Comparison of ENCODE assay signal across 15 mouse cellular contexts in the genomic region with DNA sequence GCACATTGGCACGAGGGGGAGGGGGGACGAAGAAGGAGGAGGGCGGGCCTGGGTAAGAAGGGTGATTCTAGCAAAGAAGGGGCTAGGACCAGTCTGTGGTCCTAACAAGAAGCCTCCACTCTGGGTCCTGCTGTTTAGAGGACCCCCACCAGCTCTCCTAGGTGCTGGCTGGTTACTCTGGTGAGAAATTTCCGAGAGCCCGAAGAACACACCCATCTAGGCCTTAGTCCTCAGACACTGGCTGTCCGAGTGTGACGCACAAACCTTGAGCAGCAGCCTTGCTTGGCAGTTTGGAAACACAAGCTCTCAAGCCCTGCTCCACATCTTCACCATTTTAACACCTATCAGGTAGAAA.
DNase-seq lines count a peak whose midpoint lies in the region; ATAC-seq and TF ChIP-seq lines count a peak whose summit lies in the region.
"Had no signal": no experiment of that assay in that cellular context is flagged by ENCODE, and none has a peak within 500 bp of the region (broad histone marks: within the 10 kb centered on the region; RNA-seq: fewer than 3 reads in every experiment).

No protein-coding gene starts in this region.

- DNase-seq in heart, embryonic 10.5 days (ENCODE audit: low spot score), result peak; percentile 53
- no peak for DNase-seq in heart, postnatal 10 days
- no peak for DNase-seq in midbrain, embryonic 10.5 days (ENCODE audit: low spot score)
- no peak for DNase-seq in hindbrain, postnatal 0 days (ENCODE audit: low spot score)
- no peak for DNase-seq in right cerebral cortex, postnatal 36 days (ENCODE audit: low spot score in 2 of 2)
- no peak for DNase-seq in MN1 (ENCODE audit: low spot score)
- DNase-seq: adrenal gland, postnatal 25 days; cerebellum, postnatal 14 days; kidney, postnatal 4 days; right cerebral cortex, postnatal 14 days; thymus, postnatal 25 days had no signal

- H3K9ac ChIP-seq in midbrain, embryonic 16.5 days (ENCODE audit: low read depth, low read length), result no peak overlapping the region
- H3K9ac ChIP-seq in hindbrain, postnatal 0 days (replicated peaks; ENCODE audit: low read length), result no peak overlapping the region
- H3K9ac ChIP-seq in stomach, embryonic 15.5 days, result no peak overlapping the region
- H3K9ac ChIP-seq: liver, embryonic 15.5 days had no signal

- no peaks in the 10 kb centered on the region for H3K9me3 ChIP-seq in heart, embryonic 10.5 days
- H3K9me3 ChIP-seq in midbrain, embryonic 10.5 days (replicated peaks), result peaks cover 4% of the 10 kb centered on the region
- no peaks in the 10 kb centered on the region for H3K9me3 ChIP-seq in midbrain, embryonic 16.5 days (replicated peaks; ENCODE audit: control insufficient read depth, low read length, poor library complexity, severe bottlenecking)
- H3K9me3 ChIP-seq in hindbrain, postnatal 0 days (ENCODE audit: low read length), result no peaks in the 10 kb centered on the region
- H3K9me3 ChIP-seq in stomach, embryonic 15.5 days, result no peaks in the 10 kb centered on the region; the same call in 1 of the 2 replicates
- H3K9me3 ChIP-seq: liver, embryonic 15.5 days had no signal

- H3K4me2 ChIP-seq in midbrain, embryonic 16.5 days (ENCODE audit: low read length), result no peak overlapping the region
- peak overlapping the region; percentile 93 for H3K4me2 ChIP-seq in hindbrain, postnatal 0 days (ENCODE audit: low read depth, low read length)
- peak overlapping the region; percentile 90 for H3K4me2 ChIP-seq in stomach, embryonic 15.5 days
- H3K4me2 ChIP-seq: liver, embryonic 15.5 days had no signal

- H3K4me3 ChIP-seq in heart, embryonic 10.5 days, result no peak overlapping the region
- H3K4me3 ChIP-seq in midbrain, embryonic 10.5 days, result peak overlapping the region; percentile 64
- H3K4me3 ChIP-seq in midbrain, embryonic 16.5 days (ENCODE audit: low read depth, low read length), result no peak overlapping the region
- H3K4me3 ChIP-seq in hindbrain, postnatal 0 days (ENCODE audit: low read length), result no peak overlapping the region
- no peak overlapping the region for H3K4me3 ChIP-seq in stomach, embryonic 15.5 days (replicated peaks)
- H3K4me3 ChIP-seq: liver, embryonic 15.5 days; megakaryocyte, embryonic 14.5 days had no signal

- 58% methylated on average over 7 of the region's 7 CpGs for WGBS in heart, embryonic 10.5 days
- 53% methylated on average over 7 of the region's 7 CpGs for WGBS in midbrain, embryonic 10.5 days
- 45% methylated on average over 7 of the region's 7 CpGs for WGBS in midbrain, embryonic 16.5 days
- WGBS in hindbrain, postnatal 0 days, result 59% methylated on average over 7 of the region's 7 CpGs
- 48% methylated on average over 7 of the region's 7 CpGs for WGBS in stomach, embryonic 15.5 days

- intact Hi-C loops in heart, postnatal 10 days (cut with DNase I), result no loop called here

- no peak for TF ChIP-seq CTCF in hindbrain, postnatal 0 days (IDR thresholded peaks at IDR 0.05; ENCODE audit: low read depth)

- no peaks in the 10 kb centered on the region for H3K36me3 ChIP-seq in heart, embryonic 10.5 days
- H3K36me3 ChIP-seq in midbrain, embryonic 10.5 days, result no peaks in the 10 kb centered on the region
- no peaks in the 10 kb centered on the region for H3K36me3 ChIP-seq in midbrain, embryonic 16.5 days (ENCODE audit: control insufficient read depth, insufficient read depth, low read length)
- no peaks in the 10 kb centered on the region for H3K36me3 ChIP-seq in hindbrain, postnatal 0 days (ENCODE audit: insufficient read depth, low read length)
- no peaks in the 10 kb centered on the region for H3K36me3 ChIP-seq in stomach, embryonic 15.5 days
- H3K36me3 ChIP-seq: liver, embryonic 15.5 days had no signal

- ATAC-seq in midbrain, embryonic 16.5 days, result no peak
- no peak for ATAC-seq in hindbrain, postnatal 0 days
- ATAC-seq in stomach, embryonic 15.5 days (ENCODE audit: insufficient read depth, low FRiP score, low read depth), result peak; percentile 28

- H3K27ac ChIP-seq in heart, embryonic 10.5 days, result no peak overlapping the region
- H3K27ac ChIP-seq in midbrain, embryonic 10.5 days (replicated peaks), result peak overlapping the region; percentile 86
- no peak overlapping the region for H3K27ac ChIP-seq in midbrain, embryonic 16.5 days (ENCODE audit: low read length)
- no peak overlapping the region for H3K27ac ChIP-seq in hindbrain, postnatal 0 days
- peak overlapping the region; percentile 86 for H3K27ac ChIP-seq in stomach, embryonic 15.5 days
- H3K27ac ChIP-seq: liver, embryonic 15.5 days had no signal

- H3K4me1 ChIP-seq in heart, embryonic 10.5 days, result peaks cover 10% of the 10 kb centered on the region; the same call in 1 of the 2 replicates
- peaks cover 29% of the 10 kb centered on the region for H3K4me1 ChIP-seq in midbrain, embryonic 10.5 days
- H3K4me1 ChIP-seq in midbrain, embryonic 16.5 days (ENCODE audit: control insufficient read depth, insufficient read depth, low read length), result peaks cover 15% of the 10 kb centered on the region
- 0 out of 2 replicates have a peak, but pooled peaks cover 4% of the 10 kb centered on the region for H3K4me1 ChIP-seq in hindbrain, postnatal 0 days (ENCODE audit: insufficient read depth, low read length)
- H3K4me1 ChIP-seq in stomach, embryonic 15.5 days, result 0 out of 2 replicates have a peak, but pooled peaks cover 7% of the 10 kb centered on the region

- H3K27me3 ChIP-seq in heart, embryonic 10.5 days (ENCODE audit: insufficient read depth, poor library complexity, severe bottlenecking), result peaks cover 36% of the 10 kb centered on the region
- peaks cover 43% of the 10 kb centered on the region for H3K27me3 ChIP-seq in midbrain, embryonic 10.5 days (ENCODE audit: low read depth, poor library complexity, severe bottlenecking)
- peaks cover 7% of the 10 kb centered on the region; the same call in 1 of the 2 replicates for H3K27me3 ChIP-seq in midbrain, embryonic 16.5 days (ENCODE audit: control insufficient read depth, insufficient read depth, low read depth, low read length)
- H3K27me3 ChIP-seq in hindbrain, postnatal 0 days (ENCODE audit: insufficient read depth, low read length), result peaks cover 8% of the 10 kb centered on the region; the same call in 1 of the 2 replicates
- H3K27me3 ChIP-seq in stomach, embryonic 15.5 days (replicated peaks), result peaks cover 18% of the 10 kb centered on the region

Comparison
In these comparisons a context has a peak if more than half of its experiments do, and no peak if none do; other contexts are left out.
1. H3K27ac ChIP-seq: peak in midbrain, embryonic 10.5 days (single experiment) and stomach, embryonic 15.5 days (single experiment); none in heart, embryonic 10.5 days (single experiment), midbrain, embryonic 16.5 days (single experiment) and hindbrain, postnatal 0 days (single experiment).